Mouse (Mus musculus): ENCODE data around the gene Fndc11. TPM values are rescaled to one million over a fixed set of nuclear protein-coding genes. Genes with fewer than 3 reads are reported as not detected.

The Fndc11 gene
- polyA plus RNA-seq, 1 experiment from 2014 or later: not detected

GRCm38 (mm10) chr2:181253248-181253647 is 33.4 kb downstream of the Fndc11 start:
- H3K27me3 ChIP-seq (replicated peaks; ENCODE audit: control insufficient read depth, insufficient read depth, low read length): no peaks in the 10 kb centered on the region
- H3K36me3 ChIP-seq (ENCODE audit: control insufficient read depth, insufficient read depth): peaks cover 56% of the 10 kb centered on the region
- H3K9ac ChIP-seq (ENCODE audit: low read depth, low read length): no peak overlapping the region
- H3K4me3 ChIP-seq (ENCODE audit: low read depth, low read length): no peak overlapping the region
- H3K27ac ChIP-seq (ENCODE audit: low read depth, low read length): no peak overlapping the region
- H3K4me2 ChIP-seq (replicated peaks; ENCODE audit: low read depth): no peak overlapping the region
- no peaks in the 10 kb centered on the region for H3K9me3 ChIP-seq (ENCODE audit: control insufficient read depth)
- peaks cover 11% of the 10 kb centered on the region; the same call in 1 of the 2 replicates for H3K4me1 ChIP-seq (replicated peaks; ENCODE audit: control insufficient read depth, insufficient read depth, low read length)
- no peak for ATAC-seq
- TF ChIP-seq CTCF (IDR thresholded peaks at IDR 0.05; ENCODE audit: low read depth): no peak
- 77% methylated on average over 1 of the region's 1 CpGs for WGBS

GRCm38 (mm10) chr2:181266839-181267238 is 47.0 kb downstream of the Fndc11 start:
- Histone ChIP-seq H3K4me1 (replicated peaks; ENCODE audit: control insufficient read depth, insufficient read depth, low read length) (no peaks in the 10 kb centered on the region), H3K27me3 (replicated peaks; ENCODE audit: control insufficient read depth, insufficient read depth, low read length) (no peaks in the 10 kb centered on the region), H3K4me2 (replicated peaks; ENCODE audit: low read depth) (no peak overlapping the region), H3K9me3 (ENCODE audit: control insufficient read depth) (no peaks in the 10 kb centered on the region), H3K9ac (ENCODE audit: low read depth, low read length) (no peak overlapping the region), H3K4me3 (ENCODE audit: low read depth, low read length) (no peak overlapping the region), H3K36me3 (ENCODE audit: control insufficient read depth, insufficient read depth) (peaks cover 60% of the 10 kb centered on the region), H3K27ac (ENCODE audit: low read depth, low read length) (no peak overlapping the region)
- no peak for TF ChIP-seq CTCF (IDR thresholded peaks at IDR 0.05; ENCODE audit: low read depth)
- 92% methylated on average over 2 of the region's 2 CpGs for WGBS
- no peak for ATAC-seq

GRCm38 (mm10) chr2:181272092-181272491 is 52.3 kb downstream of the Fndc11 start:
- H3K27ac ChIP-seq (ENCODE audit: low read depth, low read length): no peak overlapping the region
- H3K27me3 ChIP-seq (replicated peaks; ENCODE audit: control insufficient read depth, insufficient read depth, low read length): no peaks in the 10 kb centered on the region
- no peak overlapping the region for H3K4me3 ChIP-seq (ENCODE audit: low read depth, low read length)
- 87% methylated on average over 2 of the region's 2 CpGs for WGBS
- H3K36me3 ChIP-seq (ENCODE audit: control insufficient read depth, insufficient read depth): peaks cover 43% of the 10 kb centered on the region
- H3K9ac ChIP-seq (ENCODE audit: low read depth, low read length): no peak overlapping the region
- TF ChIP-seq CTCF (IDR thresholded peaks at IDR 0.05; ENCODE audit: low read depth): no peak
- no peak for ATAC-seq
- H3K9me3 ChIP-seq (ENCODE audit: control insufficient read depth): no peaks in the 10 kb centered on the region
- H3K4me1 ChIP-seq (replicated peaks; ENCODE audit: control insufficient read depth, insufficient read depth, low read length): no peaks in the 10 kb centered on the region
- no peak overlapping the region for H3K4me2 ChIP-seq (replicated peaks; ENCODE audit: low read depth)

Other genes starting within 250 kb of the Fndc11 start
- gene Col20a1, start 233.5 kb upstream of the Fndc11 start, polyA plus RNA-seq (2015; fragmentation: Nextera tagmentation; extraction: Ambion mirVana): 0.43 and 0.80 TPM in 2 replicates
- gene Chrna4, start 176.5 kb upstream of the Fndc11 start, polyA plus RNA-seq (2015; fragmentation: Nextera tagmentation; extraction: Ambion mirVana): 0.30 and 0.33 TPM in 2 replicates
- 0.51 and 0.72 TPM in 2 replicates for gene Kcnq2, start 84.7 kb upstream of the Fndc11 start, polyA plus RNA-seq (2015; fragmentation: Nextera tagmentation; extraction: Ambion mirVana)
- 0.38 and 0.58 TPM in 2 replicates for gene Eef1a2, start 63.0 kb upstream of the Fndc11 start, polyA plus RNA-seq (2015; fragmentation: Nextera tagmentation; extraction: Ambion mirVana)
- gene Ppdpf, start 32.8 kb upstream of the Fndc11 start, polyA plus RNA-seq (2015; fragmentation: Nextera tagmentation; extraction: Ambion mirVana): 197 TPM in 2 replicates
- 1.9 and 2.4 TPM in 2 replicates for gene Ptk6, start 17.2 kb upstream of the Fndc11 start, polyA plus RNA-seq (2015; fragmentation: Nextera tagmentation; extraction: Ambion mirVana)
- gene Srms, start 6.8 kb upstream of the Fndc11 start, polyA plus RNA-seq (2015; fragmentation: Nextera tagmentation; extraction: Ambion mirVana): 0.17 and 0.20 TPM in 2 replicates
- gene Helz2, start 22.0 kb downstream of the Fndc11 start, polyA plus RNA-seq (2015; fragmentation: Nextera tagmentation; extraction: Ambion mirVana): 5.7 and 6.9 TPM in 2 replicates
- 5.4 and 5.8 TPM in 2 replicates for gene Gmeb2, start 68.0 kb downstream of the Fndc11 start, polyA plus RNA-seq (2015; fragmentation: Nextera tagmentation; extraction: Ambion mirVana)
- 28.9 and 32.3 TPM in 2 replicates for gene Stmn3, start 94.5 kb downstream of the Fndc11 start, polyA plus RNA-seq (2015; fragmentation: Nextera tagmentation; extraction: Ambion mirVana)
- 10.0 and 10.5 TPM in 2 replicates for gene Rtel1, start 99.7 kb downstream of the Fndc11 start, polyA plus RNA-seq (2015; fragmentation: Nextera tagmentation; extraction: Ambion mirVana)
- gene Zgpat, start 144.9 kb downstream of the Fndc11 start, polyA plus RNA-seq (2015; fragmentation: Nextera tagmentation; extraction: Ambion mirVana): 23.8 and 25.7 TPM in 2 replicates
- gene Arfrp1, start 145.4 kb downstream of the Fndc11 start, polyA plus RNA-seq (2015; fragmentation: Nextera tagmentation; extraction: Ambion mirVana): 32.1 TPM in 2 replicates
- 6.7 and 8.6 TPM in 2 replicates for gene Lime1, start 160.1 kb downstream of the Fndc11 start, polyA plus RNA-seq (2015; fragmentation: Nextera tagmentation; extraction: Ambion mirVana)
- 2.1 and 2.3 TPM in 2 replicates for gene Zbtb46, start 239.4 kb downstream of the Fndc11 start, polyA plus RNA-seq (2015; fragmentation: Nextera tagmentation; extraction: Ambion mirVana)